Mouse (Mus musculus) midbrain, embryonic 16.5 days (tissue): ENCODE measurements around the gene Phf14. TPM values are rescaled to one million over a fixed set of nuclear protein-coding genes. Genes with fewer than 3 reads are reported as not detected.

Experiments
- ATAC-seq: fragments of 200-750 bp; cut with Nextera tagmentation; 2 replicates; pipeline ENCODE4 v1.8.0; 2017; ENCODE audit warnings: moderate TSS enrichment
- H3K27ac ChIP-seq: fragments of 300-500 bp; sonication (generic); 2 replicates; pipeline ENCODE4 v1.5.1; 2014; ENCODE audit warnings: mild to moderate bottlenecking, low read length, mixed read lengths
- H3K27me3 ChIP-seq: fragments of 300-500 bp; sonication (generic); 2 replicates; pipeline ENCODE4 v1.6.1; 2014; ENCODE audit warnings: low read depth, low read length, mixed read lengths; ENCODE audit not compliant: control insufficient read depth, insufficient read depth
- H3K36me3 ChIP-seq: fragments of 300-500 bp; sonication (generic); 2 replicates; pipeline ENCODE4 v1.6.1; 2014; ENCODE audit warnings: mild to moderate bottlenecking, low read length, moderate library complexity, mixed read lengths; ENCODE audit not compliant: control insufficient read depth, insufficient read depth
- H3K4me1 ChIP-seq: fragments of 300-500 bp; sonication (generic); 2 replicates; pipeline ENCODE4 v1.6.1; 2014; ENCODE audit warnings: mild to moderate bottlenecking, low read length, mixed read lengths; ENCODE audit not compliant: control insufficient read depth, insufficient read depth
- H3K4me2 ChIP-seq: fragments of 300-500 bp; sonication (generic); 2 replicates; pipeline ENCODE4 v1.6.1; 2014; ENCODE audit warnings: mild to moderate bottlenecking, low read length, mixed read lengths
- H3K4me3 ChIP-seq: fragments of 300-500 bp; sonication (generic); 2 replicates; pipeline ENCODE4 v1.5.1; 2014; ENCODE audit warnings: low read depth, mild to moderate bottlenecking, low read length, moderate library complexity, mixed read lengths
- H3K9ac ChIP-seq: fragments of 300-500 bp; sonication (generic); 2 replicates; pipeline ENCODE4 v1.6.1; 2014; ENCODE audit warnings: low read depth, low read length, mixed read lengths
- H3K9me3 ChIP-seq: fragments of 300-500 bp; sonication (generic); replicated peaks from 2 replicates; pipeline ENCODE4 v1.6.1; 2014; ENCODE audit warnings: mild to moderate bottlenecking, low read length, mixed read lengths; ENCODE audit not compliant: control insufficient read depth, poor library complexity, severe bottlenecking
- WGBS: fragments of 180-500 bp; shearing (Covaris S2); extraction: QIAGEN DNeasy Blood & Tissue Kit; methylation state at CpG from one replicate; pipeline ENCODE4 v1.1.7; 2014; 5-methylcytosine and 5-hydroxymethylcytosine counted together
- polyA plus RNA-seq: library from polyadenylated mRNA; unstranded; fragments of >200 nt; fragmentation: Nextera tagmentation; extraction: Ambion mirVana; gene quantifications from 2 replicates; pipeline ENCODE4 v1.2.1, GENCODE M21; 2015

Gene Phf14
- polyA plus RNA-seq, 1 experiment from 2014 or later: 81.2 TPM

DNA sequence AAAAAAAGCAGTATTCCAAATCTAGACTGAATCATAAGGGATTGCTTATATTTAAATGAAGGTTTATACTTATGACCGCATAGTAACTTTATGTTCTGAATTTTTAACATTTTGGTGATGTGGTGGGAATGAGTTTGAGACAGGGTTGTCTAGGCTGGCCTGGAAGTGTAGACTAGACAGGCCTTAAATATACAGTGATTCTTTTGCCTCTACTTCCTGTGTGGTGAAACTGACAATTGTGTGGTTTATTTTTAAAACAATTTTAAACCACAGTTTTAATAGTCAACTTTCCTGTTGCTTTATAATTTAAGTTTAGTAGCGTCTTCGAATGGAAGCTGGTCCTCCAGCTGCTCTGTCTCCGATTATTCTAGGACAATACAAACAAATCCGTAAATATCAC lies 104.5 kb downstream of the Phf14 start:
- ATAC-seq: no peak
- Histone ChIP-seq H3K27ac (no peak overlapping the region), H3K4me3 (no peak overlapping the region), H3K9ac (no peak overlapping the region), H3K4me1 (no peaks in the 10 kb centered on the region), H3K4me2 (no peak overlapping the region), H3K36me3 (peaks cover 3% of the 10 kb centered on the region; the same call in 1 of the 2 replicates), H3K9me3 (no peaks in the 10 kb centered on the region), H3K27me3 (no peaks in the 10 kb centered on the region)
- 94% methylated on average over 5 of the region's 5 CpGs for WGBS

DNA sequence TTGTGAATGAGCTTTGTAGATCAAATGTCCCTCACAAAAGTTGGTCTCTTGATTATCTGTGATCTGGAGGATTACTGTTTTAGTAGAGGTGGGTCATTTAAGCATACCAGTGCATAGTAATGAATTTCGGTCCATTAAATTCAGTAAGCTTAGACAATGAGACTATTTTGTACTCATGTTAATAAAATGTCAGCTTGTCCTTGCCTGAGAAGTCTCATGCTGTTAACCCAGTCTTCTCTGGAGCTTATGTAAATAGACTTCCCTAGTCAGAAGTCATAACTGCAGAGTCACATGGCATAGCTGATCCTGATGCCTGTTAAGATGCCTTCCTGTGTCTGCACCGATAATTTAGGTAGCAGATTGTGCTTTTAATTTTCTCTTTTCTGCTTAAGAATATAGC lies 106.4 kb downstream of the Phf14 start:
- Histone ChIP-seq H3K4me2 (no peak overlapping the region), H3K27me3 (no peaks in the 10 kb centered on the region), H3K36me3 (no peaks in the 10 kb centered on the region), H3K4me3 (no peak overlapping the region), H3K27ac (no peak overlapping the region), H3K9me3 (no peaks in the 10 kb centered on the region), H3K4me1 (no peaks in the 10 kb centered on the region), H3K9ac (no peak overlapping the region)
- WGBS: 33% methylated on average over 2 of the region's 2 CpGs
- ATAC-seq: no peak

DNA sequence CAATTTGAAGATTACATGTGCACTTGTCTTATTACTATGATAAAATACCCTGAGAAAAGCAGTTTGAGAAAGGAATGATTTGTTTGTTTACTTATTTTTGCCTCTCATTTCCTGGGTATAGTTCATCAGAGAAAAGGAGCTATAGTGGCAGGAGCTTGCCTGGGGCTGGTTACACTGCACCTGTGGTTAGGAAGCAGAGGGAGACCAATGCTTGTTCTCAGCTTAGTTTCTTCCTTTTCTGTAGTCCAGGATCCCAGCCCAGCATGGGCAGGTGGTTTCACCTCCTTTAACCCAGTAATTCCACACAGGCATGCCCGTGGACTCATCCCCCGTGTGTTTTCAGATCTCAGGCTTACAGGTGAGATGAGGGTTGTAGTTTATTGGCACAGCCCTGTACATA lies 107.1 kb downstream of the Phf14 start:
- no peaks in the 10 kb centered on the region for H3K27me3 ChIP-seq
- H3K9ac ChIP-seq: no peak overlapping the region
- no peak overlapping the region for H3K4me2 ChIP-seq
- no peak overlapping the region for H3K27ac ChIP-seq
- no peaks in the 10 kb centered on the region for H3K9me3 ChIP-seq
- no peak overlapping the region for H3K4me3 ChIP-seq
- no peaks in the 10 kb centered on the region for H3K4me1 ChIP-seq
- WGBS: 90% methylated on average over 2 of the region's 2 CpGs
- no peaks in the 10 kb centered on the region for H3K36me3 ChIP-seq
- no peak for ATAC-seq

DNA sequence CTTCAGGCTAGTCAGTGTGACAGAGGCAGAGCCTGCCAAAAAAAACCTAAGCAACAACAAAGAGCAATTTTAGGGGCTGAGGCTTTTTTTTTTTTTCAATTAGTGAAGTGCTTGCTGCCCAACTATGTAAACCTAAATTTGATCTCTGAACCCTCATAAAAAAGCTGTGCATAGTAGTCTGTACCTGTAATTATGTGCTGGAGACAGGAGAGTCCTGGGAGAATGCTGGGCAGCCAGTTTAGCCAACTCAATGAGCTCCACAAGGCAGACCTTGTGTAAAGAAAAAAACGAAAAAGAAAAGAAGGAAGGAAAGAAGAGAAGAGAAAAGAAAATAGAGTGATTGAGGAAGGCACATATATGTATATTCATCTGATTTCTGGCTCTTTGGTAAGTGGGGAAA lies 112.1 kb downstream of the Phf14 start:
- WGBS: 76% methylated on average over 1 of the region's 1 CpGs
- no peak overlapping the region for H3K9ac ChIP-seq

DNA sequence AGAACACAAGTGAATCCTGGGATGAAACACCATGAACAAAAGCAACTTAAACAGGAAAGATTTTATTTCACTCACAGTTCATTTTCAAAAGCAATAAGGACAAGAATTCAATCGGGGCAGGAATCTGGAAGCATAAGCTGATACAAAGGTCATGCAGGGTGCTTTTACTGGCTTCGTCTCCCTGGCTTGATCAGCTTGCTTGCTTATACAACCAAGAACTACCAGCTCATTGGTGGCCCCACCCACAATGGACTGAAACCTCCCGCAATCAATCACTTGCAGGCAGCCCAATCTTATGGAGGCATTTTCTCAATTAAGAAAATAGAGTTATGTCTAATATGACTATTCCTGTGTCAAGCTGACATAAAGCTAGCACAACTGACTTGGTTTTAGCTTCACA lies 112.5 kb downstream of the Phf14 start:
- H3K4me1 ChIP-seq: no peaks in the 10 kb centered on the region
- H3K27me3 ChIP-seq: no peaks in the 10 kb centered on the region
- H3K36me3 ChIP-seq: peaks cover 2% of the 10 kb centered on the region; the same call in 1 of the 2 replicates
- no peaks in the 10 kb centered on the region for H3K9me3 ChIP-seq
- WGBS: 82% methylated on average over 3 of the region's 3 CpGs
- no peak overlapping the region for H3K4me3 ChIP-seq
- no peak overlapping the region for H3K4me2 ChIP-seq
- H3K9ac ChIP-seq: no peak overlapping the region
- H3K27ac ChIP-seq: no peak overlapping the region
- ATAC-seq: no peak

More for the DNA sequence above, 112.1 kb downstream of the Phf14 start:
- peaks cover 2% of the 10 kb centered on the region; the same call in 1 of the 2 replicates for H3K36me3 ChIP-seq
- no peak overlapping the region for H3K4me2 ChIP-seq
- no peaks in the 10 kb centered on the region for H3K9me3 ChIP-seq
- H3K27ac ChIP-seq: no peak overlapping the region
- H3K27me3 ChIP-seq: no peaks in the 10 kb centered on the region
- ATAC-seq: no peak
- no peak overlapping the region for H3K4me3 ChIP-seq
- no peaks in the 10 kb centered on the region for H3K4me1 ChIP-seq

DNA sequence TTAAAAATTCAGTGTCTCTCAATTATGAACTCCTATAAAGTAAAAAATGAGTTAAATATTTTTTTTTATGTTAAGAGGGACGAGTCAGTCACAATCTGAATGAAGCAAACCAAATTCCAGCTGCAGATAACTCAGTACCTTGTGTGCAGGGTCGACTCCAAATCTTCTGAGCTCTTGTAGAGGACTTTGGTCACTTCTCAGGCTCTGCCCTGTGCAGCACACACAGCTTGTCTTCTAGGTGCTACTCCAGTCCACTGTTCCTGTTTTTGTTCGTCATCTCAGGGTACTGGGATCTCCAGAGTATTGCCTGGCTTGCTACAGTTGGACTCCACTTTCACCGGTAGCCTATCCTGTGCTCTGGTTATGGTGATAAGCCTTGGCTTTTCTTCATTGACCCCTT lies 113.1 kb downstream of the Phf14 start:
- no peaks in the 10 kb centered on the region for H3K27me3 ChIP-seq
- H3K4me3 ChIP-seq: no peak overlapping the region
- ATAC-seq: no peak
- no peak overlapping the region for H3K27ac ChIP-seq
- no peaks in the 10 kb centered on the region for H3K4me1 ChIP-seq
- H3K4me2 ChIP-seq: no peak overlapping the region
- peaks cover 2% of the 10 kb centered on the region; the same call in 1 of the 2 replicates for H3K36me3 ChIP-seq
- WGBS: 94% methylated on average over 4 of the region's 4 CpGs
- H3K9ac ChIP-seq: no peak overlapping the region
- H3K9me3 ChIP-seq: no peaks in the 10 kb centered on the region

DNA sequence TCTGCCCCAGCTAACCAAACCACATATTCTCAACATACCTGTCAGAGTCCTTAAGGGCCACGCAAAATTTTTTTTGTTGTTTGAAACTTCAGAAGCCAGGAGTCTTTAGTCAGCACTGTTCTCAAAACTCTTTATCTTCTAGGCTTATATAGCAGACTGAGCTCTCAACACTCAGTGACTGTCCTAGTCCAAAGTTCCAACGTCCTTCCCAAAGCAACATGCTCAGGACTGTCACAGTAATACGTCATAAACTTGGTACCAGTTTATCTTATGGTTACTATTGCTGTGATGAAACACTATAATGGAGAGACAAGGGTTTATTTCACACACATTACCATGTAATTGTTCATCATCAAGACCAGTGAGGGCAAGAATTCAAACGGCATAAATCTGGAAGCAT lies 113.9 kb downstream of the Phf14 start:
- Histone ChIP-seq H3K4me1 (no peaks in the 10 kb centered on the region), H3K9ac (no peak overlapping the region), H3K9me3 (no peaks in the 10 kb centered on the region), H3K27ac (no peak overlapping the region), H3K27me3 (no peaks in the 10 kb centered on the region), H3K4me2 (no peak overlapping the region), H3K4me3 (no peak overlapping the region), H3K36me3 (peaks cover 2% of the 10 kb centered on the region; the same call in 1 of the 2 replicates)
- ATAC-seq: no peak
- 92% methylated on average over 4 of the region's 4 CpGs for WGBS

DNA sequence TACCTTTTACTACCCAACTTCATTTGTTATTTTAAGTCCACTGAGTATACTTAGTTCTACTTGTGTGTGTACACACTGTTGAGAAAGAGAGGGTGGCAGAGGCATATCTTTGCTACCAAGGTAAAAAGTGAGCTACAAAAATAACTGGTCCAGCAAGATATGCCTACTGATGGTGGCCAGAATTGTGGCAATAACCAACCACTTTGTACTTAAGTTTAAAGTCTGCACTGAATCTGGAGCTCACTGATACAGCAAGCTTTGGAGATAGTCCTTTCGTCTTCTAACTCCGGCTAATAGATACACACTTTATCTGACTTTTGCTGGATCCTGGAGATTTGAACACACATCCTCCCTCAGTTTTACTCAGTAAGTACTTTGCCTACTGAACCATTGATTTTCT lies 115.8 kb downstream of the Phf14 start:
- no peak overlapping the region for H3K9ac ChIP-seq
- peaks cover 2% of the 10 kb centered on the region; the same call in 1 of the 2 replicates for H3K36me3 ChIP-seq
- H3K4me2 ChIP-seq: no peak overlapping the region
- no peaks in the 10 kb centered on the region for H3K9me3 ChIP-seq
- ATAC-seq: no peak
- H3K4me3 ChIP-seq: no peak overlapping the region
- 99% methylated on average over 2 of the region's 2 CpGs for WGBS
- H3K27ac ChIP-seq: no peak overlapping the region
- H3K4me1 ChIP-seq: no peaks in the 10 kb centered on the region
- H3K27me3 ChIP-seq: no peaks in the 10 kb centered on the region

DNA sequence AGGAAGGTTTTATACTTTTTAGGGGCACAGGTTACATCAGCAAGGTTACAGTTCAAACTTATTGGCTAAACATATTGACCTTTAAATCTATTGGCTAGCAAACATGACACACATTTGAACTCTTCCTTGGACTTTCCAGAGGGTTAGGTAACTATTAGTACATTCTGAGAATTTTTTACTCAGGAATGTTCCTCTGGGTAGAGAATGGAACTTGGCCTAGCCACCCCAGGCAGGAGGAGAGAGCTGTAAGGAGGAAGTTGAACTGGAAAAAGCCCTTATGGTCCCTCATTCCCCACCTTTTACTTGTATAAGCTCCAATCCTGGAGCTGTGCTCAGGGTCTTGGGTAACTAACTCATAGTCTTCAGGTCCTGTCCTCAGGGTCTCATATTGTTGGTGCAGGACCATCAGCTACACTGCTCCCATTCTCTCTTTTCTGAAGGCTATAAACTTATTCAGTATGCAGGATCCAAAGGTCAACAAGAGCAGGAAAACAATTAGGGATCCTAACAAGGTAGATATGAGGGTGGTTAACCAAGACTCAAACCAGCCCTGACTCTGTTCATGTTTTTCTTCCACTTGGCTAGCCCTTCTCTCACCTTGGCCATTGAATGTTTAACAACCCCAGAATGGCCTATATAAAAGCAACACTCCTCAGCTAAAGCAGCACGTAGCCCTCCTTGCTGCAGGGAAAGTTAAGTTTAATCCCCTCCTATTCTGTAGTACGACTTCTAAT lies 119.4 kb downstream of the Phf14 start:
- Histone ChIP-seq H3K27me3 (no peaks in the 10 kb centered on the region), H3K4me1 (no peaks in the 10 kb centered on the region), H3K36me3 (no peaks in the 10 kb centered on the region), H3K4me3 (no peak overlapping the region), H3K4me2 (no peak overlapping the region), H3K9ac (no peak overlapping the region), H3K27ac (no peak overlapping the region), H3K9me3 (no peaks in the 10 kb centered on the region)
- ATAC-seq: no peak
- WGBS: 81% methylated on average over 2 of the region's 2 CpGs
